Mouse (Mus musculus) right cerebral cortex, postnatal 25 days (tissue): ENCODE data around the gene Cnst.

Experiments
- DNase-seq: peaks from one replicate; pipeline ENCODE4 v3.0.0; 2022

Cnst gene

GRCm38 (mm10) chr1:179598386-179598785 lies 52.2 kb downstream of the Cnst start:
- DNase-seq, result no peak

- no peak for DNase-seq
Observed at GRCm38 (mm10) chr1:179604526-179604925, 58.4 kb downstream of the Cnst start.

DNA sequence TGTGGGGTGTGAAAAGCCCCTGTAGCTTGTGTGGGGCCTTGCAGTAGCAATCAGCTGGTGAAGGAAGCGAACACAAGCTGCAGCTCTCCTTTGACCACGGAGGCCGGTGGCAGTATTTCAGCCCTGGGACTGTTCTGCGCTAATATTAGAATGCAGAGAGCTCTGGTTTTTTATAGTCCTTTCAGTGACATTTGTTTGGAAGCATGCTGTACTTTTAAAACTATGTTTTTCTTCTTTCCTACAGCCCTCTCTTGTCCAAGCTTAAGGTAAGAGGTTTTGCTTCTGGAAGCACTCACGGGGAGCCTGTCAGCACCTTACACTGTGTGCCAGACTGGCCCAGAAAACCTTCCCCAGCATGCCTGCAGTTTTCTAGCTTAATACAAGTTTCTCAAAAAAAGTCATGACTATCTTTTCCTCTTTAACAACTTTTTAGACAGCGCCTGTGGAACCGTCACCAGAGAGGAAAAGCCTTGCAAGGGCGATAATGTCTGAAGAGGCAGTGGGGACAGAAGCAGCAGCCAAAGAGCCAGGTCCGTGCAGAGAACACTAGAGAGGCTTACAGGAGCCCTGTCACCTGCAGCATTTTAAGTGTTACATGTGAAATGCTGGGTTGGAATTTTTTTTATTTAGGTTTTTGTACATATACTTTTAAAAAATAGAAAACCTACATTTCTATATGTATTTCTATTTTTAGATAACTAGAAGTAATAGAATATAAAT lies 60.0 kb downstream of the Cnst start:
- no peak for DNase-seq

- DNase-seq, result no peak
Observed at GRCm38 (mm10) chr1:179608521-179608920, 62.4 kb downstream of the Cnst start.

- DNase-seq, result no peak
Observed at GRCm38 (mm10) chr1:179609724-179610505, 63.7 kb downstream of the Cnst start.

DNA sequence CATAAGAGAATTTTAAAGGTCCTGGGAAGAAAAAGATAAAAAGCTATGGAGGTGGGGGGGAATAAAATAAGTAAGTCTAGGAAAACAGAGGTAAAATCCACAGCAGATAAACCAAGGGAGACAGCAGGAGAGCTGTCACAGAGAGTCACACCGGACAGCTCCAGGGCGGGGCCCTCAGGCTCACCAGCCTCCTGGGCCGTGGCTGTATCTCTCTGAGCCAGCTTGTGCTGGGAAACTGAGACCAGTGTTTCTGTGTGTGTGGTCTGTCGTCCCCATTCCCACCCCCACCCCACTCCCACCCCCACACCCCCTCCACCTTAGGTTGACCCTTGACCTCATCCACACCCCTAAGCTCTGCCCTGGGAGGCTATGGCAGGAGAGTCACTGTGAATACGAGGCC lies 65.0 kb downstream of the Cnst start:
- no peak for DNase-seq

GRCm38 (mm10) chr1:179612418-179612817 lies 66.2 kb downstream of the Cnst start:
- no peak for DNase-seq

GRCm38 (mm10) chr1:179612986-179613505 lies 66.9 kb downstream of the Cnst start:
- no peak for DNase-seq

- DNase-seq, result no peak
Observed at GRCm38 (mm10) chr1:179617426-179617825, 71.3 kb downstream of the Cnst start.

- DNase-seq, result no peak
Observed at GRCm38 (mm10) chr1:179622665-179623064, 76.5 kb downstream of the Cnst start.

DNA sequence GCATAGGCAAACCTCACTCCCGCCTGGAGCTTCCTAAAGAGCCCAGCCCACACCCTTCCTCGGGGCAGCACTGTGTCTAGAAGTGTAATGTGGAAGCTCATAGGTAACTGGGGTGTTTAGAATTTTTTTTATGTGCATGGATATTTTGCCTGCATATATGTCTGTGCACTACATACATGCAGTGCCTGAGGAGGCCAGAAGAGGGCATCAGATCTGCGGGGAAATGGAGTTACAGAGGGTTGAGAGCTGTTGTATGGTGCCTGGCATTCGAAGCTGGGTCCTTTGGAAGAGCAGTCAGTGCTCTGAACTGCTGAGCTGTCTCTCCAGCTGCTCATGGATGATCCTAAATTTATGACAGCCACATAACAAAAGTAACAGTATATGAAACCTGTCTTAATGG lies 77.5 kb downstream of the Cnst start:
- no peak for DNase-seq

GRCm38 (mm10) chr1:179624354-179624753 lies 78.2 kb downstream of the Cnst start:
- DNase-seq, result no peak

DNA sequence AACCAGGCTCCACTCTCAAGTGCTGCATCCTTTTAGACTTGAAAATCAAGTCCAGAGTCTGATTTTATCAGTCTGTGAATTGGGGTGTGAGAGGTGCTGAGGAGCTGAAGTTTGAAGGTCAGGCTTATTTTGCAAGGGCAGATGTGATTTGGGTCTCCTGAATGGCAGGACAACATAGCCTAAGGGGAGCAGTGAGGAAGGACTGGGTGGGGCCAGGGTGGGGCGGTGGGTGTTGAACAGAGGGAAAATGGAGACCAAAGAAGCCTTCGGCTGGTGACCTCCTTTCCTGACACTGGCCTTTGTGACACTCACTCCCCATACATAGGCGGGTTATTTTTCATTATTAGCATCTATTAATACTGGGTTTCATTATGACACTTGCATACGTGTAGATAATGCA lies 81.7 kb downstream of the Cnst start:
- DNase-seq, result no peak

DNA sequence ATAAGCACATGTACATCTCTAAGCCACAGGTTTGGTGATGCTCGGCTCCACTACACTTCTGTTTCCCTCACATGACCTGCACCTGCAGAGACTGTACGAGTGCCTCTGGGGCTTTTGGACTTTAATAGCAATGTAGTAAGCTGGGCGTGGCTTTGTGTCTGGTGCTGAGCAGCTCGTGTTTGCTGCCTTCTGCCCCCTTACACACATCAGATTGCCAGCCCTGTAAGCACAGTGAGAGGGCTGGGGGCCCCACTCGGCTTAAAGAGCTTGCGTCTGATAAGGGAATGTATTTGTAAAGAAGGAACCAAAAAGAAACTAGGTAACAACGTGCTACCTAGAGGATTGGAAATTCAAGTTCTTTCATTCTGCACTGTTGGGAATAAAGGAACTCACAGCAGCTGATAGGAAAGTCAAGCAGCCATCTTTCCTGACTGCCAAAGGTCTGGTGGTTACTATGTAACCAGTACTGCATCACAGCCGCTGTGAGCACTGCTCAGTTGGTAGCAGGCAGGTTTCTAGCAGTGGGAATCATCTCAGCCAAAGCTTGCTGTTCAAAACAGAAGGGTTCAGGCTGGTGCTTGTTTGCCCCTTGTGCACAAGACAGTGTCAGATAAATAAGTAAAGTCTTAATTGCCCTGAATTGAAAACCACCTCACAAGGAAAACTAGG lies 82.4 kb downstream of the Cnst start:
- no peak for DNase-seq

- no peak for DNase-seq
Observed at GRCm38 (mm10) chr1:179629276-179629675, 83.1 kb downstream of the Cnst start.

DNA sequence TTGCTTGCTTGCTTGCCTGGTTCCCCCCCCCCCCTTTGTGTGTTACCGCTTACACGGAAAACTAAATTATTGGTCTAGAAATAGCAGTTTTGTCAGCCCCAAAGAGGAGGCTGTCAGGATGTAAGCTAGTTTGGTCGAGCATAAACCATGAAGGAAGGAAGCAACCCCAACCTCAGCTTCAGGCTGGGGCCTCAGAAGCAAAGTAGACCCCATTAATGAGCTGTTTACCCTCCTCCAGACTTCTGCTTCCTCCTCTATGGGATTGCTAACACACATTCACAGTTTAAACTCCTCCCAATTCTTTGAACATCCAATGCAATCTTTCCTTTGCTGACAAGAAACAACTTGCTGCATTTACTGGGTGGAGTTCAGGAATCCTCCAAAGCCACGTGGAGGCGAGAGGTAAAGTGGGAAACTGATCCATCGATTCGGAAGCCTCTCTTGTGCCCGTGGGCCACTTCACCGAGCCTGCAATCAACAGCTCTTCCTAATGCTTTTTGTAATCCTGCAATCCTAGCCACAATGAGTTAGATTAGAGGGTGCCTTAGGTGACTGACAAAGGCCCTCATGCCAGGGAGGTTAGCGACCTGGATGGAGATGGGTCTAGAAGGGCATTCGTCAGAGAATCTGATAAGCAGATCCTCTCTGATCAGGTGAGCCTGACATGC lies 86.7 kb downstream of the Cnst start:
- no peak for DNase-seq

DNA sequence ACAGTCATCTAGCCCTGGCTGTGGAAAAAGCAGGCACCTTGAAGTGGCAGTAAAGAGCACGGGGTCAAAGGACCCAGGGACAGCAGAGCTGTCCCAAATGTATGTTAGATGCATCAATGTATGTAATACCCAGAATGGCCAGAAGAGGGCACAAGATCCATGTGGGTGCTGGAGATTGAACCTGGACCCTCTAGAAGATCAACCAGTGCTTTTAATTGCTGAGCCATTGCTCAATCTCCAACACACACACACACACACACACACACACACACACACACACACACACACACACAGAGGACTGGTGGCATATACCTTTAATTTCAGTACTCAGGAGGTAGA lies 87.2 kb downstream of the Cnst start:
- no peak for DNase-seq

DNA sequence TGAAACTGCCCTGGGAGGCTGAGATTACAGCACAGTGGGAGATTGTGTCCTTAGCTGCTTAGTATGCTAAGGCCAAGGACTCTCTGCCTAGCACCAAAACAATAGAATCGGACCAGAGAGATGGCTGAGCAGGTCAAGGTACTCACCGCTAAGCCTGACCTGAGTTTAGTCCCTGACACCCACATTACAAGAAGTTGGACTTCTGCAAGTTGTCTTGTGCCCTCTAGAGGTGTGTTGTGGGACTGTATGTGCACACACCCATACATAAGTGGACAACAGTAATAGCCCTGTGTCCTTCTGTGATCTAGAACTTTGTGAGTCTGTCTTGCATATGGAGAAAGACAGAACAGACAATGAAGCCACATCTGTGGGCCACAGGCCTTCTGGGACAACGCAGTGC lies 88.0 kb downstream of the Cnst start:
- DNase-seq, result no peak

- DNase-seq, result no peak
Observed at GRCm38 (mm10) chr1:179642726-179643125, 96.6 kb downstream of the Cnst start.

GRCm38 (mm10) chr1:179644151-179644550 lies 98.0 kb downstream of the Cnst start:
- no peak for DNase-seq

DNA sequence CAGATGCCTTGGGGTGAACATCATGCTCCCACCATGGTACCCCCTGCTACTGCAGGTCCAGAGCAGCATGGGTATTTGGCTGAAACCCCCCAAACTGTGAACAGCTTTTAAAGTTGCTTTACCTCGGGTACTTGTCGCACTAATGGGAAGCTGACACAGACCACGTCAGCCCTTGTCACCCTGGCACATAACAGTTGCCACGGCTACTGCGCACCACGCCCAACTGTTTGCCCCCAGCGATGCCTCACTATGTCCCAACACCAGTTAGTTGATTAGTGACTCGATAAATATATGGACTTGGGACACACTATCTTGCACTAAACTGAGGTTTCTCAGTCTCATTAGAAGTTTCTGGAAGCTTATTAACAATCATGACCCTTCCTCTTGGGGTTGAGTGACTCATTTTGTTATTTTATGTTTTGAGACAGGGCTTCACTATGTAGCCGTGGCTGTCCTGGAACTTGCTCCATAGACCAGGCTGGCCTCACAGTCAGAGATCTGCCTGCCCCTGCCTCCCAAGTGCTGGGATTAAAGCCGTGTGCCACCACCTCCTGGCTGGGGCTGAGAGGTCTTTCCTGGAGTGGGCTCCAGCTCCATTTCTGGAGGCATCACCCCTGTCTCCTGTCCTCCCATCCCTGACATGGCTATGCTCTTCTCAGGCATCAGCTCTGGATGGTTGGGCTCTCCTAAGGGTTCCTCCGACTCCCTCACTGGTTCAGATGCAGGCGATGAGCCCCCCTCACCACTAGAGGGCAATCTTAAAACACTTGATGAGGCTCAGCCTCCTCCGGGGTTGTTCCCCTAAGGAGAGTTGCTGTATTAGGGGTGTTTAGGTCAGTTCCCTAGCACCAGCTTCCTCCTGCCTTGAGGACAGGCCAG lies 99.2 kb downstream of the Cnst start:
- peak; percentile 77 for DNase-seq

- no peak for DNase-seq
Observed at GRCm38 (mm10) chr1:179645980-179646268, 99.8 kb downstream of the Cnst start.
